Mouse (Mus musculus): ENCODE data around the gene Apln. TPM values are rescaled to one million over a fixed set of nuclear protein-coding genes. Genes with fewer than 3 reads are reported as not detected.

The Apln gene
- total RNA-seq (2021), result 10 to 100 TPM in 1 of 2 experiments, 1 to 10 TPM in 1; 9.3 to 17.0 TPM

DNA sequence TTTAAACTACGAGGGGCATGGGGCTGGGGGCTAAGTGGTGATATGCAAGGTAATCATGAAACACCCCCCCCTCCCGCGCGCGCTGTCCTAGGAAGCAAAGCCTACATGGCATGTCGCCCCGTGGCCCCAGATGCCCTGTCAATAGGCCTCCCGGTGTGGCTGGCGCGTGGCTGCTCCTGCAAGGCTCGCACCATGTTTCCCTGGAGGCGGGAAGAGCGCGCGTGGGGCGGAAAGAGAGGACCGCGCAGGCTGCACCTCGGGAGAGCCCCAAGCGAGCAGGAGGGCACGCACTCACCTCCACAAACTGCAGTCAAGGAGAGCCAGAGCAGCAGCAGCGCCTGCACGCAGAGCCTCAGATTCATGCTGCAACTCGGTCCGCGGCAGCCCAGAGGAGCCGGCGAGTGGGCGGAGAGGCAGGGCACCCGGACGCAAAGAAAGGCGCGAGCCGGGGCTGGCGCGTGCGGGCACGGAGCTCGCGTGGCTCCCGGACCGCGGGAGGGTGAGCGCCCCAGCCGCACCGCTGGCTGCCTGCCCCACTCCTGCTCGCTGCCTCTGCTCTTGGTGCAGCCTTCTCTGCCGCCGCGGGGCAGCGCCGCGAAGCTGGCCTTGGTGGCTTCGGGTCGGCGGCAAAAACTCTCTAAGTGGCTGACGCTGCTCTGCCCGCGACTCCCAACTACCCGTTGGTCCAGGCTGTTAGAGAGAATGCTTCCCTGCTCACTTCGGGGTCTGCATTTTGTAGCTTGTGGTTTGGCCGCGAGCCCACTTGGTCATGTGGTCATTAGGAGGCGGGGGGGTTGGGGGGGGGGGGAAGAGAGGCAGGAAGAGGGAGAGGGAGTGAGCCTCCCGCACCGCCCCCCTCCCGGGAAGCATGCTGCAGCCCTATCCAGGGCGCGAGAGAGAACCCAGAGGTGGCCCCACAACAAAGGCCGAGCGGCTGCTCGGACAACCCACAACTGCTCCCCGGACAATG is at the start of gene Apln:
TSS of gene Apln (minus strand) at position 710 of the 970 bp plus-strand sequence.
- intact Hi-C loops (cut with DNase I), result no loop called here
- DNase-seq (ENCODE audit: low spot score), result no peak

DNA sequence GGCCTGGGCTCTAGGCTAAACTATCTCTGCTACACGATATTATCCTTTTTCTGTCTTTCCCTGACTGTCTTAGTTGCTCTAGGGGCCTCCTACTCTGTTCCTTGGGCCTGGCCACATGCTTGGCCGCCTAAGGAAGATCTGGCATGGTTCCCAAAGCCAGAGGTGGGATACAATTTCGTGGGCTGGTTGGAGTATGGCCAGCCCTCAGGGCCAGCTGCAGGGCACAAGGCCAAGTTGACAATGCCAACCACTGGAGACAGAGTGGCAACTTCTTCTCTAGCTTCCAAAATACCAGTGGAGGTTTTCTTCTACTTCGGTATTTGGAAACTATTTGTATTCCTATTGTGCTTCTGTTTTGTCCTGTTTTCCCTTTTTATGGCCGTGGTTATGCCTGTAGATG is 47.7 kb upstream of the Apln start:
- intact Hi-C loops (cut with DNase I), result no loop called here
- no peak for DNase-seq (ENCODE audit: low spot score)

DNA sequence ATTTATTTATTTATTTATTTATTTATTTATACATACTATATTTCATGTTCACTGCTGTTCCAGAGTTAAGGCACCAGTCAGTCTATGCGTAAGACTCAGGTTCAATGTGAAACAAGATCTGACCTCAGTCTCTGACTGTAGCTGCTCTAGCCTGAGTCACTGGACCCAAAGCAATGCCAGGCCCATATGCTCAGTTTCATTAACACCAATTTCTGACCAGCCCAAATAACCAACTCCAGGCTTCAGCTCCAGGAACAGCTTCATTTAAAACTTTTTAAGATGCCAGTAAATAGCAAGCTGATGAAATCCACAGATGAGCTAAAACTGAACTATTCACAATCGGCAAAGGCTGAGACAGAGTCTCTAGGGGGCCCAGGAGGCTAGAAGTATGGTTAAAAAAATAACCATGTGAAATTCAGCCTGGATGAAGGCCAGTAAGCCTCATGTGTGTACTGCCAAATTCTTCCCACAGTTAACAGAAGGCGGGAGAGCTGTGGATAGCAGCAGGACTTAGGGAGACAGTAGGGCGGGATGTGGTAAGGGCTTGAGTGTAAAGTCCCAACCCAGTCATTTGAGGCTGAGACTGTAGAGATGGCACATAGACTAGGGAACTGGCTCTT is 42.3 kb upstream of the Apln start:
- intact Hi-C loops (cut with DNase I), result no loop called here
- DNase-seq (ENCODE audit: low spot score), result no peak

DNA sequence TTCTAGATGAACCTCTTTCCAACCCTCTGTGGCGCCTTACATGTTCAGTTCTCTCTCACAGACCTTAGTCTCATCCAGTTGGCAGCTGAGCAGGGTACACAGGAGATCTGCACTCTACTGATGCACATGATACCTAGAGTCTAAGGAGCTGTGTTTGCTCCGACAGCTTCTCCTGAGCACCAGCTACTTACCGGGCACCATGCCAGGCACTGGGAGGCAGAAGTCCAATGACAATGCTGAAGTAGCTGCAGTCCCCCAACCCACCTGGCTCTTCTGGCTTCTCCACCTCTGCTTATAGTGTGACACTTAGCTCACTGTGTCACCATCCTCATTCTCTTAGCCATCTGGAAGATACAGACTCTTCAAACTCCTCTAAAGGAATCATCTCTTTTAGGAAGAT is 40.0 kb upstream of the Apln start:
- DNase-seq (ENCODE audit: low spot score), result no peak
- intact Hi-C loops (cut with DNase I), result no loop called here

DNA sequence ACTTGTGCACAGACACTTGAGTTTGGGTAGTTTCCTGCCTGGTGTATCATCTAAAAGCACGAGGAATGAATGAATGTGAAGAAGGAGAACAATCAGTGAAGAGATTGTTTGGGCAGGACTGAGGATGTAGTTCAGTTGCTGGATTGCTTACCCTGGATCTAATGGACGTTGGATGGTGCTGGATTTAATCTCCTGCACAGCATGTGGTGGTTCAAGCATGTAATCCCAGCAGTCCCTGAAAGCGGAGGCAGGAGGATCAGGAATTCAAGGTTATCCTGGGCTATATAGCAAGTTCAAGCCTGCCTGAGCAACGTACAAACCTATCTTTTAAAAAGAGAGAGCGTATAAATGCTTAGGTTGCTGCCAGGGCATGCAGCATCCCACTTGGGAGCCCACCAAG is 37.7 kb upstream of the Apln start:
- intact Hi-C loops (cut with DNase I), result no loop called here
- DNase-seq (ENCODE audit: low spot score), result no peak

DNA sequence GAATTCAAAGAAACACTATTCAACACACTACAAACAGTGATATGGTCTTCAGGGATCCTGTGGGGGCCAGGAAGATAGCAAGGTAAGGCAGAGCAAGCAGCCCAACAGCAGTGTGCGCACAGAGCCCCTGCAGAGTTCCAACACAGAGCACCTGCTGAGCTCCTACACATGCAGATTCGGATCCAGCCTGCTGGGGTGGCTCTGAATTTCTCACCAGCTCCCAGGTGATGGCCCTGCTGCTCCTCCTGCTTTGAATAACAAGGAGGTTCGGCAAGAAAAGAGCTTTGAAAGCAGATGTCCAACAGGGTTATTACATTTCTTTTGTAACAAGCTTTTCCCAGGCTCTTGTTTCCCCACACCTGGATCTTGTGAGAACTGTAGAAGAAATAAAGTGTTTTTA is 37.3 kb upstream of the Apln start:
- no peak for DNase-seq (ENCODE audit: low spot score)
- intact Hi-C loops (cut with DNase I), result no loop called here

DNA sequence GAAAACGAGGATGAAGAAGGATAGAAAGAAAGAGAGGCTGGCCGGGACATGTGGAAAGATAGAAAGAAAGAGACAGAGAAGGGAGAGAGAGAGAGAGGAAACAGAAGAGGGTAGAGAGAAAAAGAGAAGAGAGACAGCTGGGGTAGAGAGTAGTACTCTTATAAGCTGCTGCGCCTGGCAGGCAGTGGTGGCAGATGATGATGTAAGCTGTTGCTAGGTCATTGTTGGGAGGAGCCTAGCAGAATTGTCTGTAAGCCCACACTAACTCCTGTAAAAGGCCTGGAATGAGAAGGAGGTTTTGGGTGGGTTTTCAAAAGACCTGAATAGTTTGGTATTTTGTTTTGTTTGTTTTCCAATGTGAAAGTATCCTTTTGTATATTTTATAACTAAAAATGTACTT is 32.2 kb upstream of the Apln start:
- intact Hi-C loops (cut with DNase I), result no loop called here

DNA sequence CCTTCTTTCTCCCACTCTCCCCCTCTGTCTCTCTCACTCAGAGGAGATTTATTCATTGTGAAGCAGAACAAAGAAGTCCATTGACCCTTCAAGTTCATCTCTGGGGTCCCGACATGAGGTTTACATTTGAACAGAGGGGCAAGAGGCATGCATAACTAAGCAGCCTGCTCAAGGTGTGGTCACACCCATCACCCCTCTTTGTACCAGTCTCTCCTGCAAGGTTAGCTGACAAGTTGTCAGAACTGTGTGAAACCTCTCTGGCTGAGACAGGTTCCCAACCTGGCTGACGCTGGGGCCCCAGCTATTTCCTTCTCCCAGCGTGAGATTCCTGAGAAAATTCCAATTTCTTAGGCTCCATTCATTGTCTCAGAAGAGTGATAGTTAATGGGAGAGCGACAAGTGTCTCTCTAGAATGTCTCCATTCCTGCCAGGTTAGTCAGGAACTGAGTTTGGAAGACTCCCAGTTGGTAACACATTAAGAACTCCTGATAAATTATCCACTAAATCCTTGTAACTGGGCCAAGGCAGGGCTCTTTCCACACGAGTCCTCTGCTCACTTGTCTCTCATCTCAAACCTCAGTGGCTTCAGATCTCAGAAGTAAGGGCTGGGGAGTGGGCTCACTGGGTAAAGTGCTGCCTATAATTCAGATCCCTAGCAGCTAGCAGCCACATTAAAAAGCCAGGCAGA is 29.7 kb upstream of the Apln start:
- intact Hi-C loops (cut with DNase I), result no loop called here
- no peak for DNase-seq (ENCODE audit: low spot score)

More for the DNA sequence above, 32.2 kb upstream of the Apln start:
- DNase-seq (ENCODE audit: low spot score), result no peak

DNA sequence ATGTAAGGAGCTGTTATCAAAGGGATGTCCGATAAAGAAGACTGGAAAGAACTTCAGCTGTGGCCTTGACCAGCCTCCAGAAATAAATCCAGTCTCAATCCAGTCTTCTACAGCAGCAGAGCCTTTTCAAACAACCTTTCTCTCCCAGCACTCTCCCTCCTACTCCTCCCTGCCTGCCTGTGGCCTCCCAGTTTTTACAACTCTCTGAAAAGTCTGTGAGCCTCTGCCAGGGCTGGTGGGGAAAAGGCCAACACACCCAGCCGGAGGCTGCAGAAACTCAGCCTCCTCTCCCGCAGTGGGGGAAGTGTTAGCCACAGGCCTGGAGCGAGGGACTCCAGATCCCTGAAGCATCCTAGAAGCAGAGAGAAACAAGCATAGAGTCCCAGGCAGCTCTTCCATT is 27.8 kb upstream of the Apln start:
- DNase-seq (ENCODE audit: low spot score), result no peak
- intact Hi-C loops (cut with DNase I), result no loop called here

DNA sequence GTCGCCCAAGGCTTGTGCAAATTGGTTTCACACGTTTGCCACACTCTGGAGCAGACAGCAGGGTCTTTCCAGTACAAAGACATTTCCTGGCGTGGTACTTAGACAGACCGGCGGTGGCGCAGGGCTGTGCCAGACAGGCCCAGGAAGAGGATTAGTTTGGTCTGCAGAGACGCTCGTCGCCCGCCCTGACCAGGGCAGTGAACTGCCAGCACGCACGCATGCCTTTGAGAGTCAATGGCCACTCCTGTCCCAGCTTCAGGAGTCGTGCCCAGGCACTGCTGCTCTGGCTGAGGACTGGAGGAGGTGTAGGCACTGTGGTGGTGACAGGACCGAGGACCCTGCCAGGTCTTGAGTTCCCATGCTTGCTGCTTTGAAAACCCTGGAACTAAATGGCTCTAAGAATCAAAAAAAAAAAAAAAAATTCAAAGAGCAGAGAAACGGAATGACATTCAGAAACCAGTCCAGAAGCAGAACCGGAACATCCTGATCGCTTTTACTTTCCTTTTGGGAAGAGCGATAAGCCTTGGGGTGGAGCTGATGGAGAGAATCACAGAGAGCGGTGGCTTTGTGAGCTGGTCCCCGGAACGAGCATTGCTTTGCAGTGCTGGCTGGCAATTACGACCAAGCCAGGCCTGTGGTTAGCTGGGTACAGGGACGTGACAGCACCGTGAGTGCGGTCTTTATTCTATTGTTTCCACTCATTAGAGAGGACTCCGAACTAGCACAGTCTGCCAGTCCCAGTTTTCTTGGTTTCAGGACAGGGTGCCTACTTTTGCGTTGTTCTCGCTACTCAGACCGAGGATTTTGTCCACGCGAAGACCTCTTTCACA is 19.7 kb upstream of the Apln start:
- DNase-seq (ENCODE audit: low spot score), result peak; percentile 17

DNA sequence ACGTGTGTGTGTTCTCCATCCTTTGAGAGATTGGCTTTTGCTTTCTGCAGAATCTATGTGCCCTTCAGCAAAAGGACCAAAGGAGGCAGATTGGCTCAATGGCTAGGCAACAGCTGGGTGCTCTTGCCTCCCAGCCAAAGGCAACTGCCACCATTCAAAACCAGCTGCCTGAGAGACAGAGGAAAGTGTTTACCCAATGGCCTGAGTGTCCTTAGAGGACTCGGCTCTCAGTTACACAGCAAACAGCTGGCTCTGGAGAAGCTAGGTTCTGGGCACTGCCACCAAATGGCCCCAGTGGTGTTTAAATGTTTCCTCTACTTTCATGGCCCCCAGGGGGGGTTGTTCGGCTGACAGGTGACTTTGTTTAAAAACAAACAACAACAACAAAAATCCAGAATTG is 19.1 kb upstream of the Apln start:
- no peak for DNase-seq (ENCODE audit: low spot score)
- intact Hi-C loops (cut with DNase I), result loop anchor here (5.0 kb wide), 1 partner anchor 39 kb away; no protein-coding TSS in a partner anchor

More for the DNA sequence above, 19.7 kb upstream of the Apln start:
- intact Hi-C loops (cut with DNase I), result loop anchor here (5.0 kb wide), 1 partner anchor 38 kb away; no protein-coding TSS in a partner anchor

DNA sequence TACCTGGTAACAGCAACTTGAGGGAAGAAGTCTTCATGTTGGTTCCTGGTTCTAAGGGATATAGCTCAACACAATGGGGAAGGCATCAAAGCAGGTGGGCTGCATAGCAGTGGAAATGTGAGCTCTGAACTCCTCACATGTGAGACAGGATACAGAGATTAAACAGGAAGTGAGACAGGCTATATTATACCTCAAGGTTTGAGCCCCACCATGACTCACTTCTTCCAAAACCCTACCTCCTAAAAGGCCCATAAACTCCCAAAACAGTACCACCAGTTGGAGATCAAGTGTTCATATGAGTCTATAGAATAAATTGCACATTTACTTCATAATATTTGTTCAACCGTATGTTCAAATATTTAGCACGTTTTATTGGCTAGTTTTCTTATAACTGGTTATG is 11.7 kb upstream of the Apln start:
- intact Hi-C loops (cut with DNase I), result no loop called here
- DNase-seq (ENCODE audit: low spot score), result no peak

DNA sequence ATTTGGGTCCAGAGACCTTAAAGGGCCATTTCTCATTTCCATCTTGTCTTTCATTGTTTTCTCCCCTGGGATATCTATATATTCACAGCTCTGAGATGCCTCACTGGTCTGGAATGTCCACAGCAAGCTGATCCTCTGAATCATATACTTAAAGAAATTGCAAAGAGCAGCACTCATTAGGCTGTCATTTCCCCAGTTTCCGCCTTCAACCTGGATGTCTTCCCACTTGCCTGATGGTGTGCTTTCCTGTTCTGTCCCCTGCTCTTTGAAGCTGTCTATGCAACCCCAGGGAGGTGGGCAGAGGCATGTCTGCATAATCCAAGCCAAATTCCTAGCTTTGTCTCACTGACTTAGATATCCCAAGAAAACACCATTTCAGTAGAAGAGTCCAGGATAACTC is 9.6 kb upstream of the Apln start:
- intact Hi-C loops (cut with DNase I), result no loop called here
- DNase-seq (ENCODE audit: low spot score), result no peak

DNA sequence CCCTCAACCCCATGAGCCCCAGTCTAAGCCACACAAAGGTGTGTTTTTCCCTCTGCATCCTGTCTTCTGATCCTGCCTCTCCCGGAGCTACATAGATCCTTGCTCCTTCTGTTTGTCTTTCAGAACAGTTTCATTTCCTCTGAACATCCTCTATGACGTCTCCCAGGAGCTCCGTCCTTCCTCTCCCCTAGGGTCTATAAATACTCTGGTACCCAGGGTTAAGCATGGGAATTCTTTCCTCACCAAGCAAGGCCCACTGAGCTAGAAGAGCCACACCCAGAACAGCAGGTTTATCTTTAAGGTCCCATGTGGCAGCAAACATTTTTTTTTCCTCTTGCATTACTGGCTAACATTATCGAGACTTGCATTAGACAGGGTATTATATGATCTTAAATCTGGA is 8.1 kb upstream of the Apln start:
- no peak for DNase-seq (ENCODE audit: low spot score)
- intact Hi-C loops (cut with DNase I), result no loop called here

DNA sequence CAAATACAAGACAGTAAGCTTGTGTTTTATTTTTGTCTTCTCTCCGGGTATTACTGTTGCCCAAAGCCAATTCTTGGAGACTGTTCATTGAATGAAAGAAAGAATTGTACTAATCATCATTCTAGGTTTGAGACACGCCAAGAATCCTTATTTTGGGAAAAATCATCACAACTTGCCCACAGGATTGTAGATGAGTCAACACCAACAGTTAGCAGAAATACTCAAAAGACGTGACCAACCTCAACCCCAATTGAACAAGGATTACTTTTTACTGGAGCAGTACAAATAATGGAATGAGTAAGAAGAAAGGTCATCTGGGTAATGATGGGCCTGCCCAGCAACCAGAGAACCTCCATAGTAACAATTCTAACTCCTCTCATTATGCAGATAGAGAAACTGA is 5.7 kb upstream of the Apln start:
- intact Hi-C loops (cut with DNase I), result no loop called here
- DNase-seq (ENCODE audit: low spot score), result no peak

DNA sequence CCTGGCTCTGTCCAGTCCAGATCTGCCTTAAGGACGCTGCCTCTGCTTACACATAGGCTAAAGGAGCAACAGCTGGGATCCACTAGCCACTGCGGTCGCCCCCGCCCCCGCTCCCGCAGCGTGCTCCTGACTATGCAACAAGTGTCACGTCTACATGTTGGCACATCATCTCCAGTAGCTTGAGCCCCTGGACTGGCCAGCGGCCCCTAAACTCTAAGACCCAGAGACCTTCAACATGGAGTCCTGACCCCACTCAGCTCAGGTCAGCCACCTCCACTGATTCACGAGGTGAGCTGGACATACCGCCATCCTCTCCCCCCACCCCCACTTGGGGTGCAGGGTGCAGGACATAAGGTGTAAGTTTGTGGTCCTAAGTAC is 898 bp downstream of the Apln start:
- DNase-seq (ENCODE audit: low spot score), result no peak
- intact Hi-C loops (cut with DNase I), result no loop called here

DNA sequence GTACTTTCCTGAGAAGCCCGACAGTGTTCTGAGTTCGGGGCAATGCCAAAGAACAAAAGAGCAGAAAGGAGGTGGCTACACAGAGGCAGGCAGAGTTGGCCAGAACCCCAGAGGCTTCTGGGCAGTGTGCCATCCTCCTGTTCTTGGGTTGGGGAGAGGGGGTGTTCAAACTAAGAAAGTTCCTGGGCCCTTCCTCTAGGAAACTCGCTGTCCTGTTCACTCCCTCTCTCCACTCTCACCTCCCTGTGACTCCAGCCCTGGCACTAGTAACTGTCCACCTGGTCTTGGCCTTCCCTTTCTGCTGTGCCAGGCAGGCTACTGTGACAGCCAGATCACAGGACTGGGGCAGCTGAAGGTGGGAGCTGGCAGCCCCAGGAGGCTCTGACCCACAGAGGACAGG is 1.6 kb downstream of the Apln start:
- DNase-seq (ENCODE audit: low spot score), result no peak
- intact Hi-C loops (cut with DNase I), result no loop called here

DNA sequence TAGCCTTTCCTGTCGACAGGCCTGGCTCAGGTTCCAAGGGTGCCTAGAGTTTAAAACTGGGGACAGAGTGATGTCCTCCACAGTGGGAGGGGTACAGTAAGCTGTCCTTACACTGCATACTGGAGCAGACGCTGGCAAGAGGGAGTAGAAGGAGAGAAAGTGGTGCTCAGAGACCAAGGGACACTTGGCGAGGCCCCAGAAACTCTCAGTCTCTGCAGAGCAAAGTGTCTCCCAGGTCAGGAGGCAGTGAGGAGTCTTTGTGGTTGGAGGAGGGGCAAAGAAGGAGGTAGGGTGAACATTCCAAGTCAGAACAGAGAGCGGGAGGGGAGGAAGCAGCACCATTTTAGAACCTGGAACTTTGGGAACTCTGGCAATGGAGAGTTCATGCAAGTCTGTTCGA is 2.8 kb downstream of the Apln start:
- DNase-seq (ENCODE audit: low spot score), result no peak
- intact Hi-C loops (cut with DNase I), result no loop called here

DNA sequence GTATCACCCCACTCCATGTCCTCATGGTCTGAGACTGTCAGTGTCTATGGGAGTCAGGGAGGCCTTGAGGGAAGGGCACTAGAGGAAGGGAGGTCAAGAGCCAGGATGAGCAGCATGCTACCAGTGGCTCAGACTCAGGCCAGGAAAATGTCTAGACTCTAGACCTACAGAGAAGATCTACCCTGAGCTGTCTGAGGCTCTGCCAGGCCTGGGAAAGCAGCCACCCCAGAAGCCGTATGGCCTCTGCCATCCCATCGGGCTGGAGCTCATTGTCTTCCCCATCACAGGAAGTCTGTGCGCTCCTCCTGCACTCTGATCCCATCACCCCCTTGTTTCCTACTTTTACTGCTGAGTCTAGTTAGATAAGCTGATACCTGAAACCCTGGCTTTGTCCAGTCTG is 4.1 kb downstream of the Apln start:
- intact Hi-C loops (cut with DNase I), result no loop called here
- DNase-seq (ENCODE audit: low spot score), result no peak

DNA sequence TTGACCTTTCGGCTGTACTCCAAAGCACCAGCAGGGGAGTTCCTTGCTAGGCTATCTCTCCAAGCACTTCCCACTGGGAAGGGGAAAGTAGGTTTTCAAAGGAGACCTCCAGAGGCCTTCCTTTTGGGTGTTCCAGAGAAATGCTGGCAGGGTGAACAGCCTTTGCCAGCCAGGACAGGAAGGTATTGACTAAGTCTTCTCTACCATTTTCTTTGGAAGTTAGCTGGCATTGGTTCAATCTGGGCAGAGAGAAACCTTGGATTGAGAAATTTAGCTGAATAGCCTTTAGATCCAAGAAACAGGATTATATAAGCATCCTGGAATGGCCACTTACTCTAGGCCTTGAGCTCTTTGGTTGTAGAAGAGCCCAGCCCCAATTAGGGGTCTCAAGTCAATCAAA is 11.8 kb downstream of the Apln start:
- intact Hi-C loops (cut with DNase I), result no loop called here
- no peak for DNase-seq (ENCODE audit: low spot score)
